Comparison of ENCODE assay signal across 9 mouse cellular contexts in genomic region chr2:28067175-28067574, GRCm38 (mm10). TPM values are rescaled to one million over a fixed set of nuclear protein-coding genes. Genes with fewer than 3 reads are reported as not detected.
DNase-seq lines count a peak whose midpoint lies in the region; ATAC-seq lines count a peak whose summit lies in the region.
"Had no signal": no experiment of that assay in that cellular context is flagged by ENCODE, and none has a peak within 500 bp of the region (broad histone marks: within the 10 kb centered on the region; RNA-seq: fewer than 3 reads in every experiment).

No protein-coding gene starts in this region.

- H3K4me2 ChIP-seq in liver, embryonic 11.5 days = no peak overlapping the region

- H3K9me3 ChIP-seq in liver, embryonic 11.5 days (ENCODE audit: control insufficient read depth, low read length) = no peaks in the 10 kb centered on the region

- WGBS in liver, embryonic 11.5 days = 77% methylated on average over 6 of the region's 6 CpGs

- no peaks in the 10 kb centered on the region for H3K36me3 ChIP-seq in liver, embryonic 11.5 days (ENCODE audit: control insufficient read depth, insufficient read depth, low read length)

- H3K27me3 ChIP-seq in liver, embryonic 11.5 days (replicated peaks; ENCODE audit: control insufficient read depth, insufficient read depth, low read length) = no peaks in the 10 kb centered on the region

- ATAC-seq in liver, embryonic 11.5 days (replicated peaks; ENCODE audit: low FRiP score) = no peak
- peak; percentile 61 for ATAC-seq in frontal cortex, adult (ENCODE audit: low TSS enrichment)
- ATAC-seq: Patski had no signal

- peak overlapping the region; percentile 90 for H3K27ac ChIP-seq in liver, embryonic 11.5 days (ENCODE audit: low read depth, low read length)

- no peak overlapping the region for H3K9ac ChIP-seq in liver, embryonic 11.5 days (ENCODE audit: low read depth, low read length)

- intact Hi-C loops in left cerebral cortex, postnatal 10 days (cut with DNase I) = no loop called here

- no peak overlapping the region for H3K4me3 ChIP-seq in liver, embryonic 11.5 days (ENCODE audit: low read depth, low read length)

- peaks cover 12% of the 10 kb centered on the region for H3K4me1 ChIP-seq in liver, embryonic 11.5 days (replicated peaks; ENCODE audit: control insufficient read depth, insufficient read depth, low read length)

- DNase-seq in liver, embryonic 11.5 days (ENCODE audit: low spot score) = no peak
- no peak for DNase-seq in liver
- peak; percentile 51 to 62 for DNase-seq in left cerebral cortex, postnatal 10 days (ENCODE audit: extremely low spot score in 1 of 2, low spot score in 2 of 2)
- peak; percentile 74 for DNase-seq in right cerebral cortex, postnatal 25 days
- DNase-seq in kidney, postnatal 10 days = no peak
- no peak for DNase-seq in urinary bladder, adult 2 months (ENCODE audit: low spot score)
- DNase-seq in B cell, adult 2 months = no peak

RNA-seq across cellular contexts. Expression of gene Fcnb, which starts 17.5 kb away (rescaled TPM):
- 4.1 and 5.6 TPM in 2 replicates for polyA plus RNA-seq in liver, embryonic 11.5 days (2014; fragmentation: Nextera tagmentation; extraction: Ambion mirVana)
- total RNA-seq in left cerebral cortex, postnatal 10 days (2021) = not detected
- not detected in 2 replicates for polyA plus RNA-seq in urinary bladder, adult 2 months (2012; rRNA removed)
- polyA plus RNA-seq: Patski had no signal

Comparison
In these comparisons a context has a peak if more than half of its experiments do, and no peak if none do; other contexts are left out.
1. DNase-seq: peak in left cerebral cortex, postnatal 10 days (2 of 2) and right cerebral cortex, postnatal 25 days (single experiment); none in liver, embryonic 11.5 days (single experiment), liver (single experiment), kidney, postnatal 10 days (single experiment), urinary bladder, adult 2 months (single experiment) and B cell, adult 2 months (0 of 2).